Mouse (Mus musculus) embryonic facial prominence, embryonic 10.5 days (tissue): ENCODE measurements around the gene AF067063. TPM values are rescaled to one million over a fixed set of nuclear protein-coding genes. Genes with fewer than 3 reads are reported as not detected.
A peak's percentile ranks its signal among the peaks of the same experiment; 100 is the strongest.

Experiments used
- DNase-seq: peaks from one replicate; pipeline ENCODE4 v3.0.0-alpha.2; 2017; ENCODE audit warnings: low spot score
- H3K27ac ChIP-seq: fragments of 300-500 bp; sonication (generic); replicated peaks from 2 replicates; pipeline ENCODE4 v1.5.1; 2016; ENCODE audit warnings: mild to moderate bottlenecking
- H3K27me3 ChIP-seq: fragments of 300-500 bp; sonication (generic); replicated peaks from 2 replicates; pipeline ENCODE4 v1.6.1; 2016; ENCODE audit warnings: low read depth, mild to moderate bottlenecking; ENCODE audit not compliant: poor library complexity, severe bottlenecking
- H3K36me3 ChIP-seq: fragments of 300-500 bp; sonication (generic); replicated peaks from 2 replicates; pipeline ENCODE4 v1.6.1; 2016; ENCODE audit warnings: mild to moderate bottlenecking, moderate library complexity
- H3K4me1 ChIP-seq: fragments of 300-500 bp; sonication (generic); 2 replicates; pipeline ENCODE4 v1.6.1; 2016
- H3K4me3 ChIP-seq: fragments of 300-500 bp; sonication (generic); 2 replicates; pipeline ENCODE4 v1.5.1; 2016; ENCODE audit warnings: mild to moderate bottlenecking, moderate library complexity
- H3K9me3 ChIP-seq: fragments of 300-500 bp; sonication (generic); 2 replicates; pipeline ENCODE4 v1.6.1; 2016; ENCODE audit warnings: mild to moderate bottlenecking
- WGBS: fragments of 180-500 bp; shearing (Covaris S2); methylation state at CpG from one replicate; pipeline ENCODE4 v1.1.7; 2016; 5-methylcytosine and 5-hydroxymethylcytosine counted together
- polyA plus RNA-seq: library from polyadenylated mRNA; unstranded; fragments of >200 nt; fragmentation: Nextera tagmentation; extraction: Ambion mirVana; gene quantifications from 2 replicates; pipeline ENCODE4 v1.2.1, GENCODE M21; 2016

Gene AF067063
- polyA plus RNA-seq, 1 experiment from 2014 or later = not detected

GRCm38 (mm10) chr13:119792791-119793404 is 37.1 kb downstream of the AF067063 start:
- Histone ChIP-seq H3K27ac (no peak overlapping the region), H3K4me1 (peaks cover 13% of the 10 kb centered on the region), H3K36me3 (peaks cover 15% of the 10 kb centered on the region), H3K9me3 (no peaks in the 10 kb centered on the region), H3K4me3 (no peak overlapping the region), H3K27me3 (no peaks in the 10 kb centered on the region)
- WGBS = 89% methylated on average over 5 of the region's 5 CpGs
- DNase-seq = no peak

DNA sequence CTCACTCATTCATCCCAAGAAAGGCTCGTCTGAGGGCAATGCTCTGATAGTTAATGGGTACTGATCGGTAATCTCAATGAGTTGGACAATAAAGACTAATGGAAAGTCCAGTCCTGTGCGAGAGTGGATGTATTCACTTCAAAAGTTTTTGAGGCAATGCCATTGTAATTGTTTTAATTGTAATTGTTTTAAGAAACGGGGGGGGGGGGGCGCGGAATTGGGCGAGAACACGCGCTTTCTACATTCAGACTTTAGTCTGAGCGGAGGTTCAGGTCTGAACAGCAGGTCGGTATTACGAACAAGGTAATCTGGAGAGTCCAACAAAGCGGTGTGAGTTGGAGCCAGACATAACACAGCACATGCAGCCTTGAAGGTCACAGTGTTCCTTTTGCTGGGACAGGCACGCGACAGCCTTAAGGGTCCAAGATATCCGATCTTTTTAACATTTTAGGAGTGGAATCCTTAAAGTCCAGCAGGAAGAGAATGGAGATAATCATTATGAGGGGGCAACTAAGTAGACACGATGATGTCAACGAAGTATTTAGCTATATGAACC is 38.4 kb downstream of the AF067063 start:
- peak overlapping the region; percentile 97 for H3K27ac ChIP-seq
- no peaks in the 10 kb centered on the region for H3K27me3 ChIP-seq
- peaks cover 13% of the 10 kb centered on the region for H3K4me1 ChIP-seq
- DNase-seq = peak; percentile 36
- WGBS = 6% methylated on average over 18 of the region's 18 CpGs
- peaks cover 27% of the 10 kb centered on the region for H3K36me3 ChIP-seq
- H3K9me3 ChIP-seq = no peaks in the 10 kb centered on the region
- peak overlapping the region; percentile 90 for H3K4me3 ChIP-seq

GRCm38 (mm10) chr13:119790761-119791579 is 39.0 kb downstream of the AF067063 start, which contains the start of gene Zfp131:
Gene Zfp131 (minus strand): TSS chr13:119790889.
- H3K4me3 ChIP-seq = peak within 1 kb of the TSS; percentile 90
- H3K36me3 ChIP-seq = peaks cover 34% of the 10 kb centered on the region
- H3K27me3 ChIP-seq = no peaks in the 10 kb centered on the region
- peak; percentile 98 for DNase-seq
- WGBS = 1% methylated on average over 85 of the region's 86 CpGs
- H3K27ac ChIP-seq = peak within 1 kb of the TSS; percentile 97
- no peaks in the 10 kb centered on the region for H3K9me3 ChIP-seq
- H3K4me1 ChIP-seq = peaks cover 13% of the 10 kb centered on the region

GRCm38 (mm10) chr13:119789851-119790717 is 39.9 kb downstream of the AF067063 start:
- 1% methylated on average over 66 of the region's 66 CpGs for WGBS
- DNase-seq = peak; percentile 49
- H3K4me1 ChIP-seq = peaks cover 13% of the 10 kb centered on the region
- H3K27ac ChIP-seq = peak overlapping the region; percentile 97
- no peaks in the 10 kb centered on the region for H3K27me3 ChIP-seq
- peak overlapping the region; percentile 90 for H3K4me3 ChIP-seq
- H3K9me3 ChIP-seq = no peaks in the 10 kb centered on the region
- H3K36me3 ChIP-seq = peaks cover 43% of the 10 kb centered on the region

- DNase-seq = no peak
- peaks cover 99% of the 10 kb centered on the region for H3K36me3 ChIP-seq
- WGBS = 87% methylated on average over 4 of the region's 4 CpGs
- H3K27ac ChIP-seq = no peak overlapping the region
- no peaks in the 10 kb centered on the region for H3K4me1 ChIP-seq
- H3K4me3 ChIP-seq = no peak overlapping the region
- no peaks in the 10 kb centered on the region for H3K9me3 ChIP-seq
- no peaks in the 10 kb centered on the region for H3K27me3 ChIP-seq
Measured at GRCm38 (mm10) chr13:119783581-119783980, 46.4 kb downstream of the AF067063 start.

Other genes with a start within 250 kb of the AF067063 start
- 0.10 TPM in 1 of 2 replicates, not detected in the other for gene Ccl28, start 206.4 kb downstream of the AF067063 start, polyA plus RNA-seq
- gene Hmgcs1, start 139.8 kb downstream of the AF067063 start, polyA plus RNA-seq = 245 and 273 TPM in 2 replicates
- 1.2 and 1.7 TPM in 2 replicates for gene Nim1k, start 74.3 kb downstream of the AF067063 start, polyA plus RNA-seq
- 40.8 and 45.1 TPM in 2 replicates for gene Zfp131, start 39.3 kb downstream of the AF067063 start, polyA plus RNA-seq
- gene D13Ertd608e, start 5.8 kb upstream of the AF067063 start, polyA plus RNA-seq = not detected in 2 replicates
- not detected in 2 replicates for gene Tcstv1, start 64.6 kb upstream of the AF067063 start, polyA plus RNA-seq
- not detected in 2 replicates for gene Gm21761, start 99.1 kb upstream of the AF067063 start, polyA plus RNA-seq
- not detected in 2 replicates for gene B020031M17Rik, start 120.6 kb upstream of the AF067063 start, polyA plus RNA-seq
- not detected in 2 replicates for gene Gm36079, start 196.8 kb upstream of the AF067063 start, polyA plus RNA-seq
- not detected in 2 replicates for gene Gm21188, start 222.0 kb upstream of the AF067063 start, polyA plus RNA-seq